Mouse (Mus musculus): ENCODE measurements around the gene Mblac1. TPM values are rescaled to one million over a fixed set of nuclear protein-coding genes. Genes with fewer than 3 reads are reported as not detected.

Gene Mblac1
- polyA plus RNA-seq (2016; fragmentation: Nextera tagmentation; extraction: Ambion mirVana), result 9.5 and 11.1 TPM in 2 replicates

GRCm38 (mm10) chr5:138193771-138194727 is at the start of gene Mblac1:
TSS of gene Mblac1 (plus strand) at chr5:138194314.
- peak; percentile 87 for ATAC-seq (ENCODE audit: low FRiP score)
- H3K4me2 ChIP-seq, result peak within 1 kb of the TSS; percentile 84
- H3K9ac ChIP-seq, result peak within 1 kb of the TSS; percentile 90

GRCm38 (mm10) chr5:138154390-138154789 is 39.7 kb upstream of the Mblac1 start:
- WGBS, result 91% methylated on average over 3 of the region's 3 CpGs
- no peaks in the 10 kb centered on the region for H3K9me3 ChIP-seq
- no peak for ATAC-seq (ENCODE audit: low FRiP score)

More at GRCm38 (mm10) chr5:138193771-138194727, at the start of gene Mblac1:
- no peaks in the 10 kb centered on the region for H3K9me3 ChIP-seq
- WGBS, result 9% methylated on average over 54 of the region's 54 CpGs
- H3K27ac ChIP-seq, result peak within 1 kb of the TSS; percentile 84
- peak within 1 kb of the TSS; percentile 72 for H3K4me3 ChIP-seq (replicated peaks)
- peaks cover 37% of the 10 kb centered on the region for H3K36me3 ChIP-seq (replicated peaks)
- peaks cover 10% of the 10 kb centered on the region for H3K4me1 ChIP-seq
- no peaks in the 10 kb centered on the region for H3K27me3 ChIP-seq

DNA sequence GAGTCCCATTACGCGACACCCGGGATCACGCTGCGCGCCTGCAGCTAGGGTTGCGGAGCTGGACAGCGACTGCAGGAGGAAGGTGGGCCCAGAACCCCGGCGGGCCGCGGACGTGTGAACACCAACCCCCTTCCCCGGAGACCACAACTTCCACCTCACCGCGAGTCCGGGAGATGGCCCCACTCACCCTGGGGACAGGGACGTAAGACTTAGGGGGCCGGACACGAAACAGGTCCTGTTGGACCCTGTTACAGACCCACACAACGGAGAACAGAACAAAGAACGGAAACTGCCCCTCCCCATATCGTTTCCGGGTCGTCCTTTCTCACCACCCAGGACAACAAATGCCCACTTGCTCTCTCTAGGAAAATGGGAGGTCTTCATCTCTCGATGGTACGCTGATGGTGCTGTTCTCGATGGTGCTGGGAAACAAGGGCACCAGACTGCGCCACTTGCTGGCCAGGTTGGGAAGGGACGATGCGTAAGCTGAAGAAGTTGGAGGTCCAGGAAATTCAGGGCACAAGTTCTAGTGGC is 38.6 kb upstream of the Mblac1 start, which contains the start of gene Zfp113:
Gene Zfp113 (minus strand): TSS at position 302 of the 534 bp plus-strand sequence.
- H3K27ac ChIP-seq, result peak within 1 kb of the TSS; percentile 96
- no peaks in the 10 kb centered on the region for H3K9me3 ChIP-seq
- peaks cover 14% of the 10 kb centered on the region for H3K4me1 ChIP-seq
- WGBS, result under 1% methylated on average over 31 of the region's 31 CpGs
- H3K4me2 ChIP-seq, result peak within 1 kb of the TSS; percentile 77
- peak within 1 kb of the TSS; percentile 82 for H3K4me3 ChIP-seq (replicated peaks)
- ATAC-seq (ENCODE audit: low FRiP score), result peak; percentile 97
- H3K36me3 ChIP-seq (replicated peaks), result peaks cover 26% of the 10 kb centered on the region
- peak within 1 kb of the TSS; percentile 93 for H3K9ac ChIP-seq
- no peaks in the 10 kb centered on the region for H3K27me3 ChIP-seq

More at GRCm38 (mm10) chr5:138154390-138154789, 39.7 kb upstream of the Mblac1 start:
- Histone ChIP-seq H3K36me3 (replicated peaks) (peaks cover 30% of the 10 kb centered on the region), H3K27ac (no peak overlapping the region), H3K4me3 (replicated peaks) (peak overlapping the region; percentile 82), H3K4me1 (peaks cover 10% of the 10 kb centered on the region), H3K4me2 (peak overlapping the region; percentile 77), H3K27me3 (no peaks in the 10 kb centered on the region), H3K9ac (peak overlapping the region; percentile 93)

GRCm38 (mm10) chr5:138160224-138160762 is 33.8 kb upstream of the Mblac1 start:
- Histone ChIP-seq H3K27ac (peak overlapping the region; percentile 33; the same call in 1 of the 2 replicates), H3K9ac (peak overlapping the region; percentile 73), H3K9me3 (no peaks in the 10 kb centered on the region), H3K4me1 (peaks cover 19% of the 10 kb centered on the region), H3K4me2 (peak overlapping the region; percentile 60), H3K4me3 (replicated peaks) (peak overlapping the region; percentile 57), H3K27me3 (no peaks in the 10 kb centered on the region), H3K36me3 (replicated peaks) (peaks cover 32% of the 10 kb centered on the region)
- 69% methylated on average over 7 of the region's 7 CpGs for WGBS
- no peak for ATAC-seq (ENCODE audit: low FRiP score)

- peak within 1 kb of the TSS; percentile 57 for H3K4me3 ChIP-seq (replicated peaks)
- no peaks in the 10 kb centered on the region for H3K27me3 ChIP-seq
- H3K4me2 ChIP-seq, result peak within 1 kb of the TSS; percentile 60
- H3K36me3 ChIP-seq (replicated peaks), result peaks cover 40% of the 10 kb centered on the region
- peaks cover 19% of the 10 kb centered on the region for H3K4me1 ChIP-seq
- under 1% methylated on average over 42 of the region's 42 CpGs for WGBS
- peak; percentile 95 for ATAC-seq (ENCODE audit: low FRiP score)
- peak within 1 kb of the TSS; percentile 73 for H3K9ac ChIP-seq
- H3K27ac ChIP-seq, result peak within 1 kb of the TSS; percentile 33; the same call in 1 of the 2 replicates
- no peaks in the 10 kb centered on the region for H3K9me3 ChIP-seq
These were observed 33.1 kb upstream of the Mblac1 start, which contains the start of gene Cops6 for GRCm38 (mm10) chr5:138160842-138161665. TSS of gene Cops6 (plus strand) at chr5:138161071.

- peaks cover 19% of the 10 kb centered on the region for H3K4me1 ChIP-seq
- no peaks in the 10 kb centered on the region for H3K27me3 ChIP-seq
- no peak for ATAC-seq (ENCODE audit: low FRiP score)
- peaks cover 60% of the 10 kb centered on the region for H3K36me3 ChIP-seq (replicated peaks)
- no peak overlapping the region for H3K27ac ChIP-seq
- no peak overlapping the region for H3K4me2 ChIP-seq
- peak overlapping the region; percentile 0; the same call in 1 of the 2 replicates for H3K9ac ChIP-seq
- H3K4me3 ChIP-seq (replicated peaks), result no peak overlapping the region
- 86% methylated on average over 6 of the region's 6 CpGs for WGBS
- H3K9me3 ChIP-seq, result no peaks in the 10 kb centered on the region
These were observed 31.1 kb upstream of the Mblac1 start for GRCm38 (mm10) chr5:138163046-138163445.

DNA sequence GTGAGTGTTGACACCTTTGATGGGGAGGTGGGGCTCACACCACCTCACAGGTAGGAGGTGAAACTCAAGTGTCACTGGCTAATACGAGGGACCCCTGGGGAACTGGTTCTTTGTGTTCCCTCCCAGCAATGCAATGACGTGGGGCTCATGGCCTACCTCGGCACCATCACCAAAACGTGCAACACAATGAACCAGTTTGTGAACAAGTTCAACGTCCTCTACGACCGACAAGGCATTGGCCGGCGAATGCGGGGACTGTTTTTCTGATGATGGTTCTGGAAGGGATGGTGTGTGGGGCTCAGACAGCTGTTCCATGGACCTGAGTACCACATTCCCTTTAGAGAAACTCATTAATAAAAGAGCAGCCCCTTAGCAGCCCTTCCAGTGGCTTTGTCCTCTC is 30.5 kb upstream of the Mblac1 start:
- H3K9ac ChIP-seq, result peak overlapping the region; percentile 0; the same call in 1 of the 2 replicates
- H3K4me3 ChIP-seq (replicated peaks), result no peak overlapping the region
- WGBS, result 66% methylated on average over 10 of the region's 10 CpGs

DNA sequence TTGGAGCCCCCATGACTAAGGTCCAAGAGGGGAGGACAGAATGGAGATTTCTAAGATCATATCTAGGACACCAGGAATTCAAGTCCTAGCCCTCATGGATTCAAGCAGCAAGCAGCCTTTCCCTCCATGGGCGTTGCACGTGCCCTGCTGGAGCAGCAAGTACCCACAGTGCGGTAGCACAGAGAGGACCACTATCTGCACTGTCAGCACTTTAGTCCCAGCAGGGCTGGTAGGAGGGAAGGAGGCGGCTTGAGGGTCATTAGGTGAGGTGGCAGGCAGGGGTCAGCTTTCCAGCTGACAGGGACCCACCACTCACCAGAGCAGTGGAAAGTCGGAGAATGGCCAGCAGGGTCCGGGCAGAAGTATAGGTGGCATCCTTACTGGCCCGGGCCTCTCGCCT is 28.5 kb upstream of the Mblac1 start:
- H3K9me3 ChIP-seq, result no peaks in the 10 kb centered on the region
- H3K36me3 ChIP-seq (replicated peaks), result peaks cover 79% of the 10 kb centered on the region
- 91% methylated on average over 8 of the region's 8 CpGs for WGBS
- H3K9ac ChIP-seq, result no peak overlapping the region
- no peak for ATAC-seq (ENCODE audit: low FRiP score)
- no peak overlapping the region for H3K4me3 ChIP-seq (replicated peaks)
- peaks cover 28% of the 10 kb centered on the region for H3K4me1 ChIP-seq
- no peak overlapping the region; the same call in 1 of the 2 replicates for H3K27ac ChIP-seq
- H3K4me2 ChIP-seq, result no peak overlapping the region
- no peaks in the 10 kb centered on the region for H3K27me3 ChIP-seq

More for the DNA sequence above, 30.5 kb upstream of the Mblac1 start:
- Histone ChIP-seq H3K27me3 (no peaks in the 10 kb centered on the region), H3K36me3 (replicated peaks) (peaks cover 65% of the 10 kb centered on the region), H3K4me1 (peaks cover 19% of the 10 kb centered on the region), H3K4me2 (no peak overlapping the region), H3K9me3 (no peaks in the 10 kb centered on the region), H3K27ac (no peak overlapping the region)
- no peak for ATAC-seq (ENCODE audit: low FRiP score)

GRCm38 (mm10) chr5:138170936-138171561 is 23.1 kb upstream of the Mblac1 start:
- under 1% methylated on average over 47 of the region's 47 CpGs for WGBS
- Histone ChIP-seq H3K27me3 (no peaks in the 10 kb centered on the region), H3K4me2 (peak overlapping the region; percentile 87), H3K36me3 (replicated peaks) (peaks cover 61% of the 10 kb centered on the region), H3K9me3 (no peaks in the 10 kb centered on the region), H3K9ac (peak overlapping the region; percentile 76), H3K4me3 (replicated peaks) (peak overlapping the region; percentile 78), H3K4me1 (peaks cover 32% of the 10 kb centered on the region), H3K27ac (peak overlapping the region; percentile 95)
- peak; percentile 88 for ATAC-seq (ENCODE audit: low FRiP score)

- Histone ChIP-seq H3K4me2 (peak within 1 kb of the TSS; percentile 87), H3K27ac (peak within 1 kb of the TSS; percentile 95), H3K9me3 (no peaks in the 10 kb centered on the region), H3K9ac (peak within 1 kb of the TSS; percentile 76), H3K27me3 (no peaks in the 10 kb centered on the region), H3K36me3 (replicated peaks) (peaks cover 61% of the 10 kb centered on the region), H3K4me3 (replicated peaks) (peak within 1 kb of the TSS; percentile 78), H3K4me1 (peaks cover 32% of the 10 kb centered on the region)
- WGBS, result under 1% methylated on average over 54 of the region's 54 CpGs
- peak; percentile 93 for ATAC-seq (ENCODE audit: low FRiP score)
These were observed 22.2 kb upstream of the Mblac1 start, which contains the start of the genes Ap4m1 and Mcm7 for GRCm38 (mm10) chr5:138171695-138172491. TSS of gene Ap4m1 (plus strand) at chr5:138172002. TSS of gene Mcm7 (minus strand) at chr5:138172422.

Measured in forebrain, embryonic 12.5 days (tissue).